Mouse (Mus musculus) heart, embryonic 11.5 days (tissue): ENCODE results near the gene Stx18. TPM values are rescaled to one million over a fixed set of nuclear protein-coding genes. Genes with fewer than 3 reads are reported as not detected.

Source experiments
- ATAC-seq: fragments of 200-750 bp; cut with Nextera tagmentation; replicated peaks from 2 replicates; pipeline ENCODE4 v1.8.0; 2017; ENCODE audit warnings: moderate library complexity; ENCODE audit not compliant: insufficient number of reproducible peaks, low FRiP score, low TSS enrichment
- H3K27ac ChIP-seq: fragments of 300-500 bp; sonication (generic); 2 replicates; pipeline ENCODE4 v1.5.1; 2014; ENCODE audit warnings: mild to moderate bottlenecking, low read depth, low read length
- H3K27me3 ChIP-seq: fragments of 300-500 bp; sonication (generic); 2 replicates; pipeline ENCODE4 v1.6.1; 2014; ENCODE audit warnings: mild to moderate bottlenecking, low read length, mixed read lengths; ENCODE audit not compliant: control insufficient read depth, insufficient read depth
- H3K36me3 ChIP-seq: fragments of 300-500 bp; sonication (generic); 2 replicates; pipeline ENCODE4 v1.6.1; 2014; ENCODE audit warnings: mild to moderate bottlenecking, low read length, moderate library complexity, mixed read lengths; ENCODE audit not compliant: control insufficient read depth, insufficient read depth
- H3K4me1 ChIP-seq: fragments of 300-500 bp; sonication (generic); 2 replicates; pipeline ENCODE4 v1.6.1; 2014; ENCODE audit warnings: low read length; ENCODE audit not compliant: control insufficient read depth, insufficient read depth
- H3K4me2 ChIP-seq: fragments of 300-500 bp; sonication (generic); 2 replicates; pipeline ENCODE4 v1.6.1; 2014; ENCODE audit warnings: mild to moderate bottlenecking, moderate library complexity
- H3K4me3 ChIP-seq: fragments of 300-500 bp; sonication (generic); 2 replicates; pipeline ENCODE4 v1.5.1; 2014; ENCODE audit warnings: low read depth, low read length
- H3K9ac ChIP-seq: fragments of 300-500 bp; sonication (generic); 2 replicates; pipeline ENCODE4 v1.6.1; 2014; ENCODE audit warnings: mild to moderate bottlenecking, low read depth, low read length, moderate library complexity
- H3K9me3 ChIP-seq: fragments of 300-500 bp; sonication (generic); replicated peaks from 2 replicates; pipeline ENCODE4 v1.6.1; 2016; ENCODE audit warnings: low read length; ENCODE audit not compliant: control insufficient read depth
- WGBS: fragments of 180-500 bp; shearing (Covaris S2); extraction: QIAGEN DNeasy Blood & Tissue Kit; methylation state at CpG from one replicate; pipeline ENCODE4 v1.1.7; 2014; ENCODE audit not compliant: insufficient replicate concordance; 5-methylcytosine and 5-hydroxymethylcytosine counted together
- polyA plus RNA-seq: library from polyadenylated mRNA; unstranded; fragments of >200 nt; fragmentation: Nextera tagmentation; extraction: Ambion mirVana; gene quantifications from 2 replicates; pipeline ENCODE4 v1.2.1, GENCODE M21; 2014

The Stx18 gene
- polyA plus RNA-seq, 1 experiment from 2014 or later = 40.8 TPM

- Histone ChIP-seq H3K4me2 (no peak overlapping the region), H3K27me3 (no peaks in the 10 kb centered on the region), H3K4me1 (no peaks in the 10 kb centered on the region), H3K36me3 (no peaks in the 10 kb centered on the region), H3K4me3 (no peak overlapping the region), H3K9me3 (no peaks in the 10 kb centered on the region), H3K9ac (no peak overlapping the region), H3K27ac (no peak overlapping the region)
- no peak for ATAC-seq
- 73% methylated on average over 3 of the region's 3 CpGs for WGBS
Measured at GRCm38 (mm10) chr5:38016945-38017344, 21.6 kb upstream of the Stx18 start.

- H3K27me3 ChIP-seq = no peaks in the 10 kb centered on the region
- no peak overlapping the region for H3K9ac ChIP-seq
- no peak for ATAC-seq
- H3K4me1 ChIP-seq = no peaks in the 10 kb centered on the region
- no peaks in the 10 kb centered on the region for H3K36me3 ChIP-seq
- H3K4me2 ChIP-seq = no peak overlapping the region
- H3K27ac ChIP-seq = no peak overlapping the region
- H3K4me3 ChIP-seq = no peak overlapping the region
- 73% methylated on average over 5 of the region's 5 CpGs for whole genome bisulfite sequencing
- H3K9me3 ChIP-seq = no peaks in the 10 kb centered on the region
Measured at GRCm38 (mm10) chr5:38027656-38028055, 10.9 kb upstream of the Stx18 start.

DNA sequence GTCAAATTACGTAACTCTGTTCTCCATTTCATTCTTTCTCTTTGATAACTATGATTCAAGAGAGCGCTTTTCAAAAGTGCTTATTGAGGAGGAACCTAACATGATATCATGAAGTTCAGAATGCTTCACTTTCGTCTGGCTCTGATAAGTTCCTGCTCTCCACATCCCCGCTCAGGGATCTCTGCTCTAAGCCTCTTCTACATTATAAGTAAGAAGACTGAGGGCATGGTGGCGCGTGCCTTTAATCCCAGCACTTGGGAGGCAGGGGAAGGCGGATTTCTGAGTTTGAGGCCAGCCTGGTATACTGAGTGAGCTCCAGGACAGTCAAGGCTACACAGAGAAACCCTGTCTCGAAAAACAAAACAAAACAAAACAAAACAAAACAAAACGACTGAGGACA is 268 bp upstream of the Stx18 start:
- WGBS = 23% methylated on average over 9 of the region's 9 CpGs
- peak overlapping the region; percentile 93 for H3K9ac ChIP-seq
- H3K4me2 ChIP-seq = peak overlapping the region; percentile 86
- H3K4me3 ChIP-seq = peak overlapping the region; percentile 87
- H3K27ac ChIP-seq = no peak overlapping the region
- H3K36me3 ChIP-seq = no peaks in the 10 kb centered on the region
- H3K27me3 ChIP-seq = no peaks in the 10 kb centered on the region
- no peaks in the 10 kb centered on the region for H3K9me3 ChIP-seq
- H3K4me1 ChIP-seq = peaks cover 3% of the 10 kb centered on the region; the same call in 1 of the 2 replicates
- no peak for ATAC-seq

- Histone ChIP-seq H3K27me3 (no peaks in the 10 kb centered on the region), H3K36me3 (no peaks in the 10 kb centered on the region; the same call in 1 of the 2 replicates), H3K9me3 (no peaks in the 10 kb centered on the region), H3K4me2 (peak overlapping the region; percentile 86), H3K27ac (no peak overlapping the region), H3K4me1 (peaks cover 3% of the 10 kb centered on the region; the same call in 1 of the 2 replicates), H3K9ac (peak overlapping the region; percentile 93), H3K4me3 (peak overlapping the region; percentile 87)
- no peak for ATAC-seq
- WGBS = 31% methylated on average over 9 of the region's 9 CpGs
Measured at GRCm38 (mm10) chr5:38039796-38040195, 1.3 kb downstream of the Stx18 start.

DNA sequence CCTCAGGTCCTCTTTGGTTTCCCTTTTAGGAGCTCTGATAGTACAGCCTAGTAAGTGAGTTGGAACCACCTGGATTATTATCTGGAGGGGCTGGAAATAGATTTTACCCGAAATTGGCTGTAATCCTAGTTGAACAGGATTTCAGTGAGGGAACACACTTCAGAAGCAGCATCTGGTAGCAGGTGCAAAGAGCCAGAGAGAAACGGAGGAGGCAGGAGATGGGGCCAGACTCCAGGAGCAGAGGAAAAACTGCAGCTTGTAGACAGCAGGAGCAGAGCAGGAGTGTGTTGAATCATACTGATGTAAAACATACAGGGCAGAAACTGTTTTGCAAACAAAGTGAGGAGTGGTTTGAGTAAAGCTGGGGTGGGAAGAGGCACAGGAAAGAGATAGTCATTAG is 6.4 kb downstream of the Stx18 start:
- H3K9ac ChIP-seq = no peak overlapping the region
- H3K27me3 ChIP-seq = no peaks in the 10 kb centered on the region
- no peaks in the 10 kb centered on the region; the same call in 1 of the 2 replicates for H3K36me3 ChIP-seq
- no peak for ATAC-seq
- peaks cover under 1% of the 10 kb centered on the region; the same call in 1 of the 2 replicates for H3K4me1 ChIP-seq
- no peak overlapping the region for H3K27ac ChIP-seq
- no peak overlapping the region for H3K4me2 ChIP-seq
- H3K9me3 ChIP-seq = no peaks in the 10 kb centered on the region
- 66% methylated on average over 2 of the region's 2 CpGs for WGBS
- H3K4me3 ChIP-seq = no peak overlapping the region

GRCm38 (mm10) chr5:38048177-38048576 is 9.6 kb downstream of the Stx18 start:
- no peak overlapping the region for H3K4me3 ChIP-seq
- H3K27me3 ChIP-seq = no peaks in the 10 kb centered on the region
- ATAC-seq = no peak
- no peak overlapping the region for H3K9ac ChIP-seq
- no peaks in the 10 kb centered on the region; the same call in 1 of the 2 replicates for H3K36me3 ChIP-seq
- 37% methylated on average over 3 of the region's 3 CpGs for WGBS
- H3K4me2 ChIP-seq = no peak overlapping the region
- no peaks in the 10 kb centered on the region for H3K9me3 ChIP-seq
- no peak overlapping the region for H3K27ac ChIP-seq
- peaks cover under 1% of the 10 kb centered on the region; the same call in 1 of the 2 replicates for H3K4me1 ChIP-seq

DNA sequence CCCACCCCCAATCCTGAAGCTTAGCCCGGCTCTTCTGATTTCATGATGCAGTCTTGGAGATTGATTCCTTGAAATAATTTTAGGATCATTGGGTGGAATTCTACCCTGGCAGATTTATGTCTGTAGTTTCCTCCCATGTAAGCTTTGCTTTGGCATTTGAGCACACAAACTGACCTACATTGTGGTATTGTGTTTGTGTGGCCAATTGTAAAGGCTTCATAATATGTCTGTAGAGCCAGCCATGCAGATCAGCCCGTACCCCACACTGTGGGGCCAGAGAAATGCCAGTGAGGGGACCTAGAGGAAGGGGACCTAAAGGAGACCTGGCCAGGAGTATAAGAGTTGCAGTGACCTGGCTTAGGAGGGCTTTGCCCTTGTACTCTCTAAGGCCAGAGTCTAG is 22.5 kb downstream of the Stx18 start:
- H3K4me2 ChIP-seq = no peak overlapping the region
- H3K9ac ChIP-seq = no peak overlapping the region
- WGBS = 69% methylated on average over 2 of the region's 2 CpGs
- no peak overlapping the region for H3K4me3 ChIP-seq
- no peaks in the 10 kb centered on the region for H3K9me3 ChIP-seq
- no peak for ATAC-seq
- no peaks in the 10 kb centered on the region for H3K27me3 ChIP-seq
- H3K27ac ChIP-seq = no peak overlapping the region
- no peaks in the 10 kb centered on the region for H3K36me3 ChIP-seq
- 0 out of 2 replicates have a peak, but pooled peaks cover 2% of the 10 kb centered on the region for H3K4me1 ChIP-seq

DNA sequence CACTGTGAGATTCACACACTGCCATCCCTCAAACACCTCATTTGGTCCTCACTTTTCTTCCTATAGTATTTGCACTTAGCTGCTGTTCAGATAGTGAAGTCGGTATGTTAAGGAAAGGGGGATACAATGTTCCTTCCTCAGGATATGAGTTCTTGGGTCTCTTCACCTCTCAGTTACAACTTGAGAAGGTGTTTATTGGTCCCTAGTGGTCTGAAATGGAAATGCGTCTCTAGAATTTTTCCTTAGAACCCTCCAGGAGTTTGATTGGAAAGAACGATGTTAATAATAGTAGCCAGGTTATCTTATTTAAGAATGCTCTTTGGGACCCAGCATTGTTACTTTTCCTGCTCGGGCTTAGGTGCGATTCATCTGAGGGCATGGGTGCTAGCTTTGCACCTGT is 24.2 kb downstream of the Stx18 start:
- no peak overlapping the region for H3K4me3 ChIP-seq
- H3K36me3 ChIP-seq = no peaks in the 10 kb centered on the region
- no peak overlapping the region for H3K27ac ChIP-seq
- H3K4me2 ChIP-seq = no peak overlapping the region
- H3K27me3 ChIP-seq = no peaks in the 10 kb centered on the region
- H3K9ac ChIP-seq = no peak overlapping the region
- 19% methylated on average over 5 of the region's 5 CpGs for WGBS
- no peak for ATAC-seq
- 0 out of 2 replicates have a peak, but pooled peaks cover 2% of the 10 kb centered on the region for H3K4me1 ChIP-seq
- no peaks in the 10 kb centered on the region for H3K9me3 ChIP-seq

GRCm38 (mm10) chr5:38063339-38063738 is 24.8 kb downstream of the Stx18 start:
- H3K27ac ChIP-seq = no peak overlapping the region

More at GRCm38 (mm10) chr5:38063339-38063738, 24.8 kb downstream of the Stx18 start:
- Histone ChIP-seq H3K4me3 (no peak overlapping the region), H3K27me3 (no peaks in the 10 kb centered on the region), H3K4me1 (0 out of 2 replicates have a peak, but pooled peaks cover 2% of the 10 kb centered on the region), H3K9ac (no peak overlapping the region), H3K36me3 (no peaks in the 10 kb centered on the region), H3K4me2 (no peak overlapping the region), H3K9me3 (no peaks in the 10 kb centered on the region)
- WGBS = 57% methylated on average over 5 of the region's 5 CpGs
- ATAC-seq = no peak
